Mouse (Mus musculus): ENCODE results near the gene Itprip.

- TF ChIP-seq POLR2A (IDR thresholded peaks at IDR 0.05; ENCODE audit: extremely low read depth, insufficient read depth, low read length): no peak
- TF ChIP-seq CTCF (IDR thresholded peaks at IDR 0.05; ENCODE audit: extremely low read depth, insufficient read depth, low read length): no peak
These were observed 16.5 kb downstream of the Itprip start for GRCm38 (mm10) chr19:47902316-47903201.

Measured in cortical plate, adult 2 months (tissue).